Mouse (Mus musculus): ENCODE data around the gene Trip10.

Trip10 gene

DNA sequence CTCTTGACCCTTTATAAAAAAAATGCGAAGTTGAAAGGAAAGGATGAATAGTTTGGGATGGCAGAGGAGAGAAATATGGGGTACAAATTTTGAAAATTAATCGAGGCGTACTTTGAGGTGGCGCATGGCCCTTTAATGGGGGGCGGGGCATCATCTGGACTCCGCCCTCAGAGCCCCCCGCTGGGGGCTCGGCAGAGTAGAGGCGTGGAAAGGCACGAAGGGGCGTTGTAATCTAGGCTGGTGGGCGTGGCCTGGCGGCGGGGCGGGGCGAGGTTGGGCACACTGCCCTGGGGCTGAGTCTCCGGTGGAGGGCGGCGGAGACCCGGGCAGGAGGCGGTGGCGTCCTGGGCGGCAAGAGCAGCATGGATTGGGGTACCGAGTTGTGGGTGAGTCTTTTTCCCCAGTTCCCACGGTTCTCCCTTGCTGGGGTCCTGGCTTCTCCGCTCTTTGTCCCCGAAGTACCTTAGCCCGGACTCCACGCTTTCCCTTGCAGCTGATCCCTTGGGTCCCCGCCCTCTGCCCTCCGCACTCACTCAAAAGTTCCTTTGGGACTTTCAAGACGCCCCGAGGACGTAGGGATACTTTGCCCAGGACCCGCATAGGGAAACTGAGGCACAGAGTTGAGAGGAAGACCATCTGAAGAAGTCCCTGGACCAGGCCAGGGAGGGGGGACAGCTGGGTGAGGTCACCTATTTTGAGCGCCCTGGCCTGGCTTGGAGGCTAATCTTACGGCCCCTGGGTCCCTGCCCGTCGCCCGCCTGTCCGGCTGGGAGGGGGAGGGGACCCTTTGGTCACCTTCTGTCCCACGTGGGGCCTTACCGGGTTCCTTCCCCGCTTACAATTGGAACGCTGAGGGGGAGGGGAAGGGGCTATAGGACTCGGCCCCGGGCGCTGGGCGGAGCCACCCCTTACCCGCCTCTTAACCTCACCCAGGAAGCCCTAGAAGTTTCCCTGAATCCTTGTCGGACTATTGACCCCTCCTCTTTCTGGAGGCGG, at the start of gene Trip10:
Trip10 (plus strand) TSS at position 270 of the 996 bp plus-strand sequence.
- DNase-seq (ENCODE audit: low spot score), result peak; percentile 96

GRCm38 (mm10) chr17:57201841-57202724, 47.2 kb upstream of the Trip10 start:
- no peak for DNase-seq (ENCODE audit: low spot score)

- no peak for DNase-seq (ENCODE audit: low spot score)
Observed at GRCm38 (mm10) chr17:57207938-57208337, 41.3 kb upstream of the Trip10 start.

GRCm38 (mm10) chr17:57209330-57209729, 39.9 kb upstream of the Trip10 start:
- DNase-seq (ENCODE audit: low spot score), result no peak

DNA sequence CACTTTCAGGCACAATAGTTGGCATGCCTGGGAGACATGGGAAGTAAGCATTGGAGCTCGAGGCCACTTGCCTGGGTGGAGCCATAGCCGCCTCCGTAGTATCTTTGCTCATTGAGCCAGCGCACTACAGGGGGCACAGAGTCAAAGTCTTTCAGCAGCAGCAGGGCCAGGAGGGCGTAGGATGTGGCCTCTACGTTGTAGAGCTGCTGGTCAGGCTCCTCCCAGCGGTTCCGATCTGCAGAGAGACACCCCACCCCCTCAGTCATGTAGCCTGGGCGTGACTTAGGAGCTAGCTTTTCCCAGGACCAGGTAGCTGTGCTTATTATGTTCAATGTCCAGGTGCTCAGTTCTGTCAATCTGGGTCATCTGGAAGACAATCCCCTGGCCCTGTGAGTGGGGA, 37.8 kb upstream of the Trip10 start:
- DNase-seq (ENCODE audit: low spot score), result no peak

GRCm38 (mm10) chr17:57214676-57215387, 34.4 kb upstream of the Trip10 start:
- no peak for DNase-seq (ENCODE audit: low spot score)

GRCm38 (mm10) chr17:57218335-57218900, 30.8 kb upstream of the Trip10 start:
- no peak for DNase-seq (ENCODE audit: low spot score)

DNA sequence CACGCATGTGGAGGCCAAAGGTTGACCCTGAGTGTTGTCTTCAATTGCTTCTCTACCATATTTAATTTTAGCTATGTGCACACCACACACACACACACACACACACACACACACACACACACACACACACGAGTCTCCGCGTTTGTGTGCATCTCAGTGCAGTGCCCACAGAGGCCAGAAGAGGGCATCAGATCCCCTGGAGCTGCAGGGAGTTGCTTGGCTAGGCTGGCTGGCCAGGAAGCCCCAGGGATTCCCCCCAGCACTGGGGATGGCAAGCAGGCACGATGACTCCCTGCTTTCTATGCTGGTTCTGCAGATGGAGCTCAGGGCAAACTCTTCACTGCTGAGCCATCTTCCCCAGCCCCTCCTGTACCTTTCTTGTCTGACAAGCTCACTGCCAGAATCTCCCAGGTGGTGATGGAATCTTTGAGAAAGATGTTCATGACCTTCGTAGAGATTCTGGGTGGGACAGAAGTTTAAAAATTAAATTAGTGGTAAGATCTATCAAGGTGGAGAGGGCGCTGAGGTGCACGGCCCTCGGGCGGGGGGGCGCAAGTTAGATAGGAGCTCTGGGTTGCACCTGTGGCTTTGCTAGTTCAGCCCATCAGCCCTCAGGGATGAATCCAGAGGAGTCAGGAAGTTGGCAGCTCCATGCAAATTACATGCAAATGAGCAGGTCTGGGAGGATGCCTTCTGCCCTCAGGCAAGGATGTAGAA, 29.9 kb upstream of the Trip10 start:
- peak; percentile 65 for DNase-seq (ENCODE audit: low spot score)

GRCm38 (mm10) chr17:57219884-57220207, 29.4 kb upstream of the Trip10 start:
- DNase-seq (ENCODE audit: low spot score), result peak; percentile 53

DNA sequence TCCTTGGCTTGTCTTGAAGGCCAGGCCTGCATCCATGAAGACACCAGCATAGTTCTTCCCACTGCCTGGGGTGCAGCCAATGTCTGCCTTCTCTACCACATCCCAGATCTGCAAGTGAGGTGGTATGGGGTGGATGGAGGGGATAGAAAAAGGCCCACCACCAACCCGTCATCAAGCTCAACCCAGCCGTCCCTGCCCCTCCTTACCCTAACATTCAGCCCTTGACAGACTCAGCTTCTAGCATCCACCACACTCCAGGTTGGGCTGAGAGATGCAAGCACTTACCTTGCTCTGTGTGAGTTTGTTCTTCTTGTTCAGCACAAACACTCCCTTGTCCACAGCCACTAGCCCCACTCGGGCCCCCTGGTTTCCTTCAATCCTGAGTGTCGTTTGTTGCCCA, 27.3 kb upstream of the Trip10 start:
- DNase-seq (ENCODE audit: low spot score), result no peak

DNA sequence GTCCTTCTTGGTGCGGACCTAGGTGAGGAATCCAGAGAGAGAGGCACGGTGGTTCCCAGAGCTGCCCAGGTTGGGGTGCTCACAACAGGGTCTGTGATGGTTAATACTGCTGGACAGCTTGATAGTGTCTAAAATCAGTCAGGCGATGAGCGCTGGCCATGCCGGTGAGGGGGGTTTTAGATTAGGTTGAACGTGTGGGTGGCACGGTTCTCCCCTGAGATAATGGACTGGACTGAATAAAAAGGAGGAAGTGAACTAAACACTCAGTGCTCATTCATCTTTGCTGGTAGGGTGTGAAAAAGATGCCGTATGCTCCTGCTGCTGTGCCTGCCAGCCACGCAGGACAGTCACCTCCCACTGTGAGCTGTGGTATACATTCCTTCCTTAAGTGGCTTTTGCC, 25.9 kb upstream of the Trip10 start:
- no peak for DNase-seq (ENCODE audit: low spot score)

GRCm38 (mm10) chr17:57227468-57227867, 21.8 kb upstream of the Trip10 start:
- no peak for DNase-seq (ENCODE audit: low spot score)

DNA sequence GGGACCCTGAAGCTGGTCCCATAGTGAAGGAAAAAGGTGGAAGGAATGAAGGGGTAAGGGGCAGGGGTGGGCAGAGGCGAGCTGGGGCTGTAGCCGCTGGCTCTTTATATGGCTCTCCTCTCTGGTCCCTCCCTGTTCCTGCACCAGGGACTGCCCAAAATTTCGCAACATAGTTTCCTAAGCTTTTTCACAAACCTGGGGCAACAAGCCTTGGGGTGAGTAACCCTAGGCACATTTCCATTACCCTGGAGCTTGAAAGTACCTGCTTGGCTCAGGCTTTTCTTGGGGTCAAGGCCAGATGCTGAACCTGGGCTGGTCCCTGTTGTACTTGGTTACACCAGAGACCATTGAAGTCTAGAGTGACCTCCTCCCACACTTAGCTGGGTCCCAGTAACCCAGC, 21.2 kb upstream of the Trip10 start, which contains the start of gene C3:
C3 (minus strand) TSS at position 123 of the 400 bp plus-strand sequence.
- peak; percentile 86 for DNase-seq (ENCODE audit: low spot score)

DNA sequence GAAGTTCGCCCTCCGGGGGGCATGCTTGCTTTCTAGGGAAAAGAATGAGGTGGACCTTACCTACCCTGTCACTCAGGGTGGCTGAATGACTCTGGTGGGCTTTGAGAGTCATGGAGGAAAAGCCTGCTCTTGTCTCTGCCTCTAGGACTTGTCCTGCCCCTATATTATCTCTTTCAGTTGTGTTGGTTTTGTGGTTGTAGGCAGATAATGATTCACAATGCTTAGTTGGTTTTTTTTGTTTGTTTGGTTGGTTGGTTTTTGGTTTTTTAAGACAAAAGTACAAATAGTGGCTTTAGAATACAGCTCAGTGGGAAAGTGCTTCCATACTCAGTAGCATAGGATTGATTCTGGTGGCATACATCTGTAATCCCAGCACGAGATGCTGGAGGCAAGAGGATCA, 20.4 kb upstream of the Trip10 start:
- DNase-seq (ENCODE audit: low spot score), result no peak

DNA sequence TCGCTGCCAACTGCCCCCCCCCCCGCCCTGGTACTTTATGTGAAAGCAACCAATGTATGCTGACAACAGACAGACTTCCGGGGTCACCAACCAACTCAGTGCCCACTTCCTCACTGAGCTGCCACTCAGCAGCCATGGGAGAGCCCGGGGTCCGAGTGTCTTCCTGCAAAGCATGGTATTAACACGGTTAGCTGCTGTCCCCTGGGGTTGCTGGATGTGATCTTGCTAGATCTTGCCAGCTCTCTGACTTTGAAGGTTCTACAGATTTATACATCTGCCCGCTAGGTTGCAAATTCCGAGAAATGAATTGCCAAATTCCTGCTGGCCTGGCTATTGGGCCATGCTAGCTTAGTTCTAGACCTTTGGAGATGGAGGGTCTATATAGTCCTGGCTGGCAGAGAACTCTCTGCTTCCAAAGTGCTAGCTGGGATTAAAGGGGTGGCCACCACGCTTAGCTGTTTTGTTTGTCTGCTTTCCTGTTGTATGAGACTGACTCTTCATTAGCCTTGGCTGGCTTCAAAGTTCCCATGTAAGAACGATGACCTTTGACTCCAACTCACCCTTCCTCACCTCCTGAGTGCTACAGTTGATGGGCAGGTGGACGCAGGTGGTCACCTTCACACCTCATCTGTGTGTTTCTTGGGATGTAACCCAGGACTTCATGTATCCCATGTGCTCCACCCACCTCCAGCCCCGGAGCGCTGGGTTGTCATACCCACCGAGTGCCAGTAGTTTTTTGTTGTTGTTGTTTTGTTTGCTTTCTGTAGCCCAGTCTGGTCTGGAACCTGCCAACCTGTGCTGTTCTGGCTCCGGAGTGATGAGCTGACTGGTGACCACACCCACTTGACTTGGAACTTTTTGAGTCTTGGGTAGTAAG, 19.2 kb upstream of the Trip10 start:
- DNase-seq (ENCODE audit: low spot score), result no peak

- DNase-seq (ENCODE audit: low spot score), result peak; percentile 60
Observed at GRCm38 (mm10) chr17:57230728-57231125, 18.5 kb upstream of the Trip10 start.

GRCm38 (mm10) chr17:57231321-57231771, 17.9 kb upstream of the Trip10 start:
- peak; percentile 38 for DNase-seq (ENCODE audit: low spot score)

DNA sequence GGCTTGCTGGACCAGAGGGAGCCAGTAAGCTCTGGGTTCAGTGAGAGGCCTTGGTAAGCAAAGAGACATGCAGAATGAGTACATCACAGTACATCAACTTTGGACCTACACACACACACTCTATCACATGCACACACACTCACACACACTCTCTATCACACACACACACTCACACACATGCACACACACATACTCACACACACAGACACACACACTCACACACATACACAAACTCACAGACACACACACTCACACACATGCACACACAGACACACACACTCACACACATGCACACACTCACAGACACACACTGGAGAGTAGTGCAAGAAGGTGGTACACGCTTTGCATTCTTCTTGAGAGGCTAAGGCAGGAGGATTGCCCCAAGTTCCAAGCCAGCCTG, 17.1 kb upstream of the Trip10 start:
- no peak for DNase-seq (ENCODE audit: low spot score)

GRCm38 (mm10) chr17:57233038-57233437, 16.2 kb upstream of the Trip10 start:
- no peak for DNase-seq (ENCODE audit: low spot score)
